Mouse (Mus musculus): ENCODE measurements around the gene Slc25a41.
A peak's percentile ranks its signal among the peaks of the same experiment; 100 is the strongest.

Slc25a41 gene

DNA sequence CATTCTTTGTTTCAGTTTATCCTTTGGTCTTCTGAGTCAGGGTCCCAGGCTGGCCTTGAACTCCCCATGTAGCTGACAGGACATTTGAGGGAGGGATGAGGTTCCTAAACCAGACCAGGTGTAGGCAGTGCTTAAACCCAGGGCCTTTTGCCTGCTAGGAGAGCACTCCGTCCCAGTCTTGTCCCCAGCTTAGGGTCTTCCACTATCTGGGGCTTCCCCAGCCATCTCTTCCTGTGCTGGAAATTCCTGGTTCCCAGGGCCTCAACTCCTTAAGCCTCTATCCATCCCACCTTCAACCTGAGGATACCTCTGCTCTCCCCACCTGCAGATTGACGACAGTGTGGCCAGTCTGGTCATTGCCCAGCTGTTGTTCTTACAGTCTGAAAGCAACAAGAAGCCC lies 50.5 kb downstream of the Slc25a41 start:
- DNase-seq (ENCODE audit: low spot score): peak; percentile 35

DNA sequence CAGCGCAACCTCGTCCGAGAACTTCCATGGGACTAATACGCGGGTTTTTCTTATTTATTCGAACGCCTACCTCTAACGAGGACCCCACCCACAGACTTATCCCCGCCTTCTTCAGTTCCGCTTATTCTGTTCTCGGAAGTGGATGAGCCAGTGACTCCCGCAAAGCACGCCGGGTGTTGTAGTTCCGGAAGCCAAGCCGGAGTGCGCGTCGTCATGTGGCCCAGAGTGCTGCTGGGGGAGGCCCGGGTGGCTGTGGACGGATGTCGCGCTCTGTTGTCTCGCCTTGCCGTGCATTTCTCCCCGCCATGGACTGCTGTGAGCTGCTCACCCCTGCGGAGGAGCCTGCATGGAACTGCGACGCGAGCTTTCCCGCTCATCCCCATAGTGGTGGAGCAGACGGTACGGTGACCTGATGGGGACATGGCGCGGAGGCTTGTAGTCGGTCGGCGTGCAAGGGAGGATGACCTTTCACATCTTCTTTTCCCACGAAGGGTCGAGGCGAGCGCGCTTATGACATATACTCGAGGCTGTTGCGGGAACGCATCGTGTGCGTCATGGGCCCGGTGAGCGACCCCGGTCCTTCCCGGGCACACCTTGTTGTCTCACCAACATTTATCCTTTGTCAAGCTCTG lies 51.2 kb downstream of the Slc25a41 start, which contains the start of gene Clpp:
Clpp (plus strand) TSS at position 191 of the 632 bp plus-strand sequence.
- peak; percentile 92 for DNase-seq (ENCODE audit: low spot score)

DNA sequence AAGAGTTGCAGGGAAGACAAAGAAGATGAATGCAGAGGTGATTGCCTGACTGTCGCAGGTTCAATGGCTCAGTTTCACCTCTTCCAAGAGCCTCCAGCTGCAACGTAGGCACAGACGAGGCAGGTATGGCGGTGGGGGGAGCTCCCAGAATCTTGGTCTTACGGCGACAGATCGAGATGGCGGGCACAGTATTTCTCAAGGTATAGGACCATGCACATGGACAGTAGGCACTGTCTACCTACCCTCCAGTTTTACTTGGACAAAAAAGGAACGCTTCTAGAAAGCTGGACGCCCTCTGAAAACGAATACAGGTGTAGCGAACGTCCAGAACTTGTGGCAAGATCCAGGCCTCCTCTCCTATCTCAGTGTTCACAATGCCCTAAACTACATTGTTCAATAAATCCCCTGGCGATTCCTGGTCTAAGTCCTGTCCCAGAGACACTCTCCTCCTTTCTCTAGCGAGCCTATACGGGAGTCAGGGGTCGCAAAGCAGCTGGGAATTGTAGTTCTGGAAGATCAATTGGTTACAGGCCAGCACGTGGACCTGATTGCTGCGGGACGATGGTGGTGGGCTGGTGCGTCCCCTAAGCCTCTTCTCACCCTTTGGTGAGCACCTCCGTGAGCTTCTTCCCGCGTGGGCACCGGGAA lies 51.9 kb downstream of the Slc25a41 start:
- peak; percentile 41 for DNase-seq (ENCODE audit: low spot score)

DNA sequence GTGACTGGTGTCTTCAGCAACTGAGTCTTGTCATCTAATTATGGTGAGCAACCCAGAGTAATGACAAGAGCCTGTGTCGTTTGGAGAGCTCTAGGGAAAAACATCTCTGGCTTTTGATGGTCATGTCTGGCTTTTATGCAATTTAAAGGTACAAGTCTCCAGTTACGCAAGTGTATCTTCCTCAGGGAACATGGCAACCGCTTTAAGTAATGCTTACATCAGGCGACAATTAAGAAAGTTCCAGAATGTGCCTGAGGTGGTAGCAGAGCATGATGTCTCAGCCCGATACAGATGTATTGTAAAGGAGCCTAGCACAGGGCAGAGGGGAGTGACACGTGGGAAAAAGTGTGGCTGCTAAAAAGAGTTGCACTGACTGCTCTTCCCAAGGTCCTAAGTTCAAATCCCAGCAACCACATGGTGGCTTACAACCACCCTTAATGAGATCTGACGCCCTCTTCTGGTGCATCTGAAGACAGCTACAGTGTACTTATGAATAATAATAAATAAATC lies 52.5 kb downstream of the Slc25a41 start:
- peak; percentile 33 for DNase-seq (ENCODE audit: low spot score)

DNA sequence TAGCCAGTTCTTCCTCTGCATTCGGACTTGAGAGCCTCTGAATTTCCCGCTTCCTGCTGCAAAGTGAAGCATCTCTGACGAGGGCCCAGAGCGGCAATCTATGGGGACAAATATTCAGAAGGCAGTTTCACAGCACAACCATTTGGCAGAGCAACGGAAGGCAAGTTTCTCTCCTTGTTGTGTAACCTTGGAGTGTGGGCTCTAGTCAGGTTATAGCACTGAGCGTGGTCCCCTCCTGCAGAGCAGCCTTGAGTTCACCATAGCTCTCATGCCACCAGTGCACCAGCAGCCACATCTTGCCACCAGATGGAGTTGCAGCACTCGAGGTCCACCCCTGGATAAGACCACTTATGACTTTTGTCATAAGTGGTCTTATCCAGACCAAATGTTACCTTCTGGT lies 53.0 kb downstream of the Slc25a41 start:
- DNase-seq (ENCODE audit: low spot score): peak; percentile 33

DNA sequence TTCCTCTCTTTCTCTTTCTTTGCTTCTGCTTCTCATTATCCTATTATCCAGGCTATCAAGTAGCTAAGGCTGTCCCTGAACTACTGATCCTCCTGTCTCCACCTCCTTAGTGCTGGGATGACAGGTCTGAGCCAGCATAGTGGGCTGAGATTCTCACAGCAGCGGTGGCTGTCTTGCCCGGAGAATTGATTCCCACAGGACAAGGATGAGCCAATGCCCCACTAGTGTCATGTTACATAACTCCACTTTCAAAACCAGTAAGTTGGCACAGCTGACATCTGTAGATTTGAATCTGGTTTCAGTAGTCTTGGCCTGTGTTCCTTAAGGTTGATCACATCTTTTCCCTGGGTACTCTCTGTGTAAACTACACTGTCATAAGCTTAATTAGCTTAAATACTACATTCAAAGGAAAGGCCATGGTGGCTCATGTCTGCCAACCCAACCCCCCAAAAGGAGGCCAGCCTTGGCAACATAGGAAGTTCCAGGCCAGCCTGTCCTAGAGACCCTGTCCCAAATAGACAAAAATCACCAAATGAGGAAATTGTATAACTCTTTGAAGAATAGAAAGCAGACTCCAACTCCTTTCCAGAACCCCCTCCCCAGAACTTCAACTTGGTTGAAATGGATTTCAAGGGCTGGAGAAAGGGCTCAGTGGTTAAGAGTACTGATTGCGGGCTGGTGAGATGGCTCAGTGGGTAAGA lies 55.2 kb downstream of the Slc25a41 start:
- DNase-seq (ENCODE audit: low spot score): peak; percentile 25

DNA sequence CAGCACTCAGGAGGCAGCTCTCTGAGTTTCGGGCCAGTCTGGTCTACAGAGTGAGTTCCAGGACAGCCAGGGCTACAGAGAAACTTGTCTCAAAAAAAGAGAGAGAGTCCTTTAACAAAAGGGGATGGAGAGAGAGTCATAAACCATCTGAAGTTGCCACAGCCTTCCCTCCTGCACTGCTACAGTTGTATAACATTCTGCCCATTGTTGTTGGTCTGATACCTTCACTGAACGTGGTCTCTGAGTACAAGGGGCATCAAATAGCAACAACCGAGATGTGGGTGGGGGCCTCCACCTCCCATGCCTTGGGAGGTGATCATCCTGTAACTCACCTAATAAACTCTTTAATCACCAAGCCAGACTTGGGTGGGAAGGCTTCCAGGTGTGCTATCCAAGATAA lies 55.8 kb downstream of the Slc25a41 start:
- peak; percentile 27 for DNase-seq (ENCODE audit: low spot score)

DNA sequence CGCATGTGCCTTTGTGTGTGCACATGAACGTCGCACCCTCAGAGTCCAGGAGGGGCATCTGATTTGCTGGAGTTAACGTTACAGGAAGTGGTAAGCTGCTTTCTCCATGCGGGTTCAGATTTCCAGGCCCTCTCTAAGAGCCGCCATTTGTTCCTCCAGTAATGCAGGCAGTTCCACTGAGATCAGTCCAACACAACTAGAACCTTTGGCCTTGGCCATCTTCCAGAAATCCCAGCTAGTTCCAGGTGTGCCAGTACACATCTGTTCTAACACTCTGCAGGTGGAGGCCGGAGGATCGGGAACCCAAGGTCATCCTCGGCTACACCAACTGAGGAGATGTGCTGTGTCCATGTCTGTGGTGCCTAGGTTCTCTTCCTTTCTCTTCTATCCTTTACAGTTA lies 56.6 kb downstream of the Slc25a41 start:
- peak; percentile 41 for DNase-seq (ENCODE audit: low spot score)

All from testis, postnatal 10 days (tissue).